Mouse (Mus musculus): ENCODE results near the gene Nox4. TPM values are rescaled to one million over a fixed set of nuclear protein-coding genes. Genes with fewer than 3 reads are reported as not detected.

Gene Nox4
- 0.10 TPM in 1 of 2 replicates, not detected in the other for polyA plus RNA-seq (2021; fragmentation: Nextera tagmentation)
- long read RNA-seq, experiment 1 = 0 reads
- long read RNA-seq, experiment 2 = 0 reads

GRCm38 (mm10) chr7:87245856-87246579 lies at the start of gene Nox4:
TSS of gene Nox4 (plus strand) at chr7:87246096.

Other genes with a start within 250 kb of the Nox4 start
- gene Vmn2r79, start 250.0 kb upstream of the Nox4 start, polyA plus RNA-seq (2021; fragmentation: Nextera tagmentation) = 0.03 TPM in 1 of 2 replicates, not detected in the other
- 0.02 TPM in 1 of 2 replicates, not detected in the other for gene Tyr, start 247.4 kb downstream of the Nox4 start, polyA plus RNA-seq (2021; fragmentation: Nextera tagmentation)